In the genomic region with DNA sequence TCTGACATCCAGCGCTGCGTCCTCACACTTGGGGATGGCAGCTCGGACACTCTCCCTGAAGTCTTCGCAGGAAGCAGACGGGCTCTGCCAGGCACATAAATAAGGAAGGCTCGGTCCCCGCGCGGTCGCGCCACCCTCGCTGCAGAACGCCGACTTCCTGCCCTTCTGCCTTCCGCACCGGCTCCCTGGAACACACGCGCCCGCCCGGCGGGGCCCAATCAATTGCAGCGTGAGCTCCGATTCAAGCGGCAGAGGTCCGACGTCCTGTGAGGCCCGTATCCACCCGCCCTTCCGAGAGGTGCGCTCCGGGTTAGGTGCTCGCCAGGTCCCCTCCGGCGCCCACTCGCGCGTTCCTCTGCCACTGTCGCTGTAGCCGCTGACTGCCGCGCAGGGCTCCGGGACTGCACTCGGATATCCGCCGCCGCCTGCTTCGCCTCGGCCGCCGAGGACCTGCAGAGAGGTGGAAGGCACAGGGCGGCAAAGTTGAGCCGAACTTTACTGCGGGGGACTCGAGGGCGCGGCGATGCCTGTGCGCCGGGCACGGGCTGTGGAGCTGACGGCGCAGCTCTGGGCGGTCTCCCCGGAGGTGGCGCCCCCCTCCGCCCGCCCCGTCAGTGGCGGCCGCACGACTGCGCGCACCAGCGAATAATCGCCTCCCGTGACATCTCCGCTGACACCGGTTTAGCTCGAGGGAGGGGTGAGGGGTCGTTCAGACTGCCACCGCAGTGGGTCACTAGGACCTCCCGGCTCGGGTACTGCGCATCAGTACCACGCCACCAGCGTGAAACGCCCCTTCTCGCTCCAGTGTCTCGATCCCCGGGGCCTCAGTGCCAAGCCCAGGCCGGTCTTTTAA, we compare ENCODE assay signal across 8 mouse cellular contexts. TPM values are rescaled to one million over a fixed set of nuclear protein-coding genes. Genes with fewer than 3 reads are reported as not detected.
DNase-seq lines count a peak whose midpoint lies in the region; ATAC-seq and TF ChIP-seq lines count a peak whose summit lies in the region.

No protein-coding gene starts in this region.

- peak; percentile 39 to 57 for DNase-seq in left cerebral cortex, postnatal 25 days (ENCODE audit: low spot score in 2 of 2)
- no peak for DNase-seq in left cerebral cortex, postnatal 14 days (ENCODE audit: low spot score in 2 of 2)
- peak; percentile 68 for DNase-seq in gastrocnemius, postnatal 25 days
- peak; percentile 70 for DNase-seq in lung, postnatal 14 days
- DNase-seq in right cerebral cortex, adult 2 months (ENCODE audit: low spot score in 2 of 2), result peak; percentile 25 to 39
- peak; percentile 25 for DNase-seq in urinary bladder, postnatal 25 days (ENCODE audit: low spot score)

- H3K36me3 ChIP-seq in intestine, postnatal 0 days (ENCODE audit: control insufficient read depth, insufficient read depth), result no peaks in the 10 kb centered on the region

- under 1% methylated on average over 89 of the region's 91 CpGs for WGBS in intestine, postnatal 0 days

- peaks cover 12% of the 10 kb centered on the region for H3K4me1 ChIP-seq in brown adipose tissue, adult 24 weeks (ENCODE audit: control insufficient read depth, insufficient read depth, insufficient read length, low read length)
- no peaks in the 10 kb centered on the region; the same call in 1 of the 2 replicates for H3K4me1 ChIP-seq in intestine, postnatal 0 days (replicated peaks; ENCODE audit: control insufficient read depth, insufficient read depth, low read length)

- peak overlapping the region; percentile 99 for H3K4me2 ChIP-seq in intestine, postnatal 0 days (replicated peaks; ENCODE audit: low read depth)

- peak overlapping the region; percentile 97 for H3K4me3 ChIP-seq in brown adipose tissue, adult 24 weeks (ENCODE audit: insufficient read depth, low read depth, low read length)
- peak overlapping the region; percentile 65 for H3K4me3 ChIP-seq in intestine, postnatal 0 days (ENCODE audit: low read depth, low read length)

- peak overlapping the region; percentile 67 for H3K9ac ChIP-seq in intestine, postnatal 0 days (ENCODE audit: low read depth, low read length)

- intact Hi-C loops in left cerebral cortex, postnatal 25 days (cut with DNase I), result loop anchor here (5.0 kb wide), 1 partner anchor 49 kb away; no protein-coding TSS in a partner anchor
- intact Hi-C loops in left cerebral cortex, postnatal 14 days (cut with DNase I), result loop anchor here (5.0 kb wide), 1 partner anchor 44 kb away; no protein-coding TSS in a partner anchor

- H3K27ac ChIP-seq in brown adipose tissue, adult 24 weeks (replicated peaks; ENCODE audit: low read depth, low read length), result peak overlapping the region; percentile 47; the same call in 1 of the 2 replicates
- peak overlapping the region; percentile 76 for H3K27ac ChIP-seq in intestine, postnatal 0 days (ENCODE audit: low read depth, low read length)

- ATAC-seq in intestine, postnatal 0 days, result peak; percentile 16; the same call in 1 of the 2 replicates

- peaks cover 26% of the 10 kb centered on the region for H3K27me3 ChIP-seq in intestine, postnatal 0 days (replicated peaks; ENCODE audit: control insufficient read depth, insufficient read depth, low read length)

- H3K9me3 ChIP-seq in intestine, postnatal 0 days (ENCODE audit: control insufficient read depth), result no peaks in the 10 kb centered on the region

- peak; percentile 62 for TF ChIP-seq CTCF in intestine, postnatal 0 days (IDR thresholded peaks at IDR 0.05; ENCODE audit: low read depth)

RNA-seq across cellular contexts. Expression of a gene that starts 1.3 kb away (rescaled TPM):
- 1 to 10 TPM; 4.2 to 6.6 TPM for total RNA-seq in left cerebral cortex, postnatal 25 days (2021)
- 1 to 10 TPM; 3.4 to 4.2 TPM for total RNA-seq in left cerebral cortex, postnatal 14 days (2021)
- 0.24 and 1.0 TPM in 2 replicates for polyA plus RNA-seq in brown adipose tissue, adult 24 weeks (2012; ENCODE audit: insufficient read depth, insufficient read length, missing spikeins)
- 10 to 100 TPM; 15.1 to 15.9 TPM for total RNA-seq in gastrocnemius, postnatal 25 days (2021)
- 6.1 and 6.2 TPM in 2 replicates for polyA plus RNA-seq in intestine, postnatal 0 days (2015; fragmentation: Nextera tagmentation; extraction: Ambion mirVana)

RNA-seq across cellular contexts. Expression of a gene that starts 11.9 kb away (rescaled TPM):
- total RNA-seq in left cerebral cortex, postnatal 25 days (2021), result 10 to 100 TPM; 27.6 to 28.0 TPM
- 10 to 100 TPM; 24.5 to 28.5 TPM for total RNA-seq in left cerebral cortex, postnatal 14 days (2021)
- 4.1 and 4.6 TPM in 2 replicates for polyA plus RNA-seq in brown adipose tissue, adult 24 weeks (2012; ENCODE audit: insufficient read depth, insufficient read length, missing spikeins)
- total RNA-seq in gastrocnemius, postnatal 25 days (2021), result 10 to 100 TPM; 90.9 to 97.0 TPM
- 3.1 and 3.8 TPM in 2 replicates for polyA plus RNA-seq in intestine, postnatal 0 days (2015; fragmentation: Nextera tagmentation; extraction: Ambion mirVana)

Comparison
In these comparisons a context has a peak if more than half of its experiments do, and no peak if none do; other contexts are left out.
1. DNase-seq: peak in left cerebral cortex, postnatal 25 days (2 of 2), gastrocnemius, postnatal 25 days (single experiment), lung, postnatal 14 days (single experiment), right cerebral cortex, adult 2 months (2 of 2) and urinary bladder, postnatal 25 days (single experiment); none in left cerebral cortex, postnatal 14 days (0 of 2).